In the genomic region with DNA sequence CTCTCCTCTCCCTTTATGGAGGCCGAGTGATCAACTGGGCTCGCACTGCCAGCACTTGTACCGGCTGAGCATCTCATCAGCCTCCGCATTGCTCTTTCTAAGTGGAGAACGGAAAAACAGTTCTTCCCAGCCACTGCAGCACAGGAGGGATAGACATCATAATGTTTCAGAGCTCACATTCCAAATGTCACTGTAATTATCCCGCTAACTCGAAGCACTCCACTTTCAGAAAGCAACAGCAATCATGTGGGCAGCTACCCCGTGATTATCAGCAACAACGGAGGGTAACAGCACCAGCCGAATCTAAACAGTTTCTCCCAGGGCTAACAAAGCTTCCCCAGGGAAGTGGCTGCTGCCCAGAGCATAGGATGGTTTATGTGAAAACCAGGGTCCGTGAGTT, we compare ENCODE assay signal across 11 mouse cellular contexts.
A peak's percentile ranks its signal among the peaks of the same experiment; 100 is the strongest.
DNase-seq lines count a peak whose midpoint lies in the region; ATAC-seq and TF ChIP-seq lines count a peak whose summit lies in the region.
"Had no signal": no experiment of that assay in that cellular context is flagged by ENCODE, and none has a peak within 500 bp of the region (broad histone marks: within the 10 kb centered on the region; RNA-seq: fewer than 3 reads in every experiment).

No protein-coding gene starts in this region.

- peak; percentile 53 for DNase-seq in heart, adult 11 months
- no peak for DNase-seq in heart, postnatal 36 days
- DNase-seq in midbrain, embryonic 14.5 days, result no peak
- DNase-seq in midbrain, postnatal 0 days (ENCODE audit: low spot score), result no peak
- peak; percentile 38 to 56 for DNase-seq in layer of hippocampus, postnatal 36 days
- DNase-seq in right cerebral cortex, postnatal 4 days, result peak; percentile 14
- DNase-seq in lung, postnatal 0 days (ENCODE audit: low spot score), result no peak
- DNase-seq: adrenal gland, postnatal 25 days; cerebellum, postnatal 10 days had no signal

- no peaks in the 10 kb centered on the region for H3K9me3 ChIP-seq in midbrain, embryonic 14.5 days (ENCODE audit: control insufficient read depth, low read length)
- H3K9me3 ChIP-seq in midbrain, postnatal 0 days (ENCODE audit: low read length), result no peaks in the 10 kb centered on the region
- no peaks in the 10 kb centered on the region for H3K9me3 ChIP-seq in lung, postnatal 0 days (ENCODE audit: low read length)

- H3K4me1 ChIP-seq in midbrain, embryonic 14.5 days (ENCODE audit: control insufficient read depth, insufficient read depth, low read length), result peaks cover 7% of the 10 kb centered on the region; the same call in 1 of the 2 replicates
- no peaks in the 10 kb centered on the region for H3K4me1 ChIP-seq in midbrain, postnatal 0 days (ENCODE audit: insufficient read depth, low read length)
- no peaks in the 10 kb centered on the region for H3K4me1 ChIP-seq in lung, postnatal 0 days (ENCODE audit: insufficient read depth, low read depth, low read length)

- no peak for TF ChIP-seq CTCF in midbrain, postnatal 0 days (IDR thresholded peaks at IDR 0.05)
- no peak for TF ChIP-seq CTCF in lung, postnatal 0 days (IDR thresholded peaks at IDR 0.05)

- intact Hi-C loops in heart, postnatal 36 days (cut with DNase I), result no loop called here

- H3K27me3 ChIP-seq in midbrain, embryonic 14.5 days (ENCODE audit: control insufficient read depth, insufficient read depth, low read length), result no peaks in the 10 kb centered on the region
- H3K27me3 ChIP-seq in midbrain, postnatal 0 days (ENCODE audit: insufficient read depth, low read length), result no peaks in the 10 kb centered on the region
- H3K27me3 ChIP-seq in lung, postnatal 0 days (replicated peaks; ENCODE audit: insufficient read depth, low read length), result no peaks in the 10 kb centered on the region

- no peak for TF ChIP-seq EP300 in lung, postnatal 0 days (IDR thresholded peaks at IDR 0.05)

- ATAC-seq in midbrain, embryonic 14.5 days (ENCODE audit: low FRiP score, low TSS enrichment), result no peak
- no peak for ATAC-seq in midbrain, postnatal 0 days (ENCODE audit: low FRiP score)
- no peak for ATAC-seq in erythroblast, adult 5-6 weeks (replicated peaks; ENCODE audit: low FRiP score, poor library complexity, severe bottlenecking)
- no peak for ATAC-seq in lung, postnatal 0 days
- ATAC-seq: midbrain, embryonic 16.5 days had no signal

- peaks cover 4% of the 10 kb centered on the region; the same call in 1 of the 2 replicates for H3K36me3 ChIP-seq in midbrain, embryonic 14.5 days (ENCODE audit: control insufficient read depth, insufficient read depth, low read length)
- H3K36me3 ChIP-seq in midbrain, postnatal 0 days (ENCODE audit: insufficient read depth, low read length), result no peaks in the 10 kb centered on the region
- H3K36me3 ChIP-seq in lung, postnatal 0 days (ENCODE audit: insufficient read depth, low read length), result no peaks in the 10 kb centered on the region

- no peak overlapping the region for H3K9ac ChIP-seq in midbrain, embryonic 14.5 days (replicated peaks; ENCODE audit: low read length)
- no peak overlapping the region for H3K9ac ChIP-seq in midbrain, postnatal 0 days (replicated peaks; ENCODE audit: low read length, poor library complexity, severe bottlenecking)
- no peak overlapping the region for H3K9ac ChIP-seq in lung, postnatal 0 days (replicated peaks; ENCODE audit: low read depth)

- no peak overlapping the region for H3K4me2 ChIP-seq in midbrain, embryonic 14.5 days (ENCODE audit: low read length)
- H3K4me2 ChIP-seq in midbrain, postnatal 0 days (ENCODE audit: low read depth, low read length, poor library complexity, severe bottlenecking), result no peak overlapping the region
- H3K4me2 ChIP-seq in lung, postnatal 0 days (replicated peaks; ENCODE audit: low read depth, low read length), result no peak overlapping the region

- H3K27ac ChIP-seq in midbrain, embryonic 14.5 days (replicated peaks; ENCODE audit: low read depth, low read length), result peak overlapping the region; percentile 2; the same call in 1 of the 2 replicates
- H3K27ac ChIP-seq in midbrain, postnatal 0 days (ENCODE audit: low read depth, low read length), result no peak overlapping the region
- H3K27ac ChIP-seq in lung, postnatal 0 days (ENCODE audit: low read length), result no peak overlapping the region

- no peak overlapping the region for H3K4me3 ChIP-seq in midbrain, embryonic 14.5 days (replicated peaks; ENCODE audit: low read depth, low read length)
- H3K4me3 ChIP-seq in midbrain, postnatal 0 days (ENCODE audit: low read depth, low read length), result no peak overlapping the region
- no peak overlapping the region for H3K4me3 ChIP-seq in lung, postnatal 0 days (ENCODE audit: low read depth, low read length)

- 69% methylated on average over 11 of the region's 11 CpGs for WGBS in midbrain, embryonic 14.5 days
- whole genome bisulfite sequencing in midbrain, postnatal 0 days, result 65% methylated on average over 11 of the region's 11 CpGs
- WGBS in lung, postnatal 0 days, result 72% methylated on average over 11 of the region's 11 CpGs

Comparison
In these comparisons a context has a peak if more than half of its experiments do, and no peak if none do; other contexts are left out.
1. DNase-seq: peak in heart, adult 11 months (single experiment), layer of hippocampus, postnatal 36 days (2 of 2) and right cerebral cortex, postnatal 4 days (single experiment); none in heart, postnatal 36 days (0 of 2), midbrain, embryonic 14.5 days (single experiment), midbrain, postnatal 0 days (single experiment) and lung, postnatal 0 days (single experiment).